Mouse (Mus musculus): ENCODE results near the gene Tmcc3.
"Not testable (repeated sequence)": the region's sequence is repeated elsewhere in the genome, so short reads cannot be mapped to it uniquely, and the experiment has no call there.

Gene Tmcc3

GRCm38 (mm10) chr10:94514506-94515178 lies 202.9 kb downstream of the Tmcc3 start:
- CTCF ChIA-PET: no interaction called here

DNA sequence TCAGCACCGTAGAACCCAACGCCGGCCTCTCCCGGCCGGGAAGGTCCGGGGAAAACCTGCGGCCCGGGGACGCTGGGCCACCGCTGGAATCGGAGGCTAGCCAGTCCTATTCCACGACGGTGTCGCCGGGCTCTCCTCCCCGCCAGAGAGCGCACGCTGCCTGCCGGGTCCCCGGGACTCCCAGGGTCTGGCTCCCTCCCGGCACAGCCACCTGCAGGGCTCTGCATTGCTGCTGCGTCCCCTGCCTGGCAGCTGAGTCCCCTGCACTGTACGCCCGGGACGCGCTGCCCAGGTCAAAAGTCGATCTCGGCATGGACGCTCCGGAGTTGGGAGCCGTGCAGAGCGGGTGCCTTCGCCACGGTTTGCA lies 203.4 kb downstream of the Tmcc3 start:
- CTCF ChIA-PET: interaction anchor here (0.5 to 0.6 kb wide), 2 partner anchors 47 to 116 kb away, joined by 3 to 5 read pairs; no protein-coding TSS in a partner anchor

DNA sequence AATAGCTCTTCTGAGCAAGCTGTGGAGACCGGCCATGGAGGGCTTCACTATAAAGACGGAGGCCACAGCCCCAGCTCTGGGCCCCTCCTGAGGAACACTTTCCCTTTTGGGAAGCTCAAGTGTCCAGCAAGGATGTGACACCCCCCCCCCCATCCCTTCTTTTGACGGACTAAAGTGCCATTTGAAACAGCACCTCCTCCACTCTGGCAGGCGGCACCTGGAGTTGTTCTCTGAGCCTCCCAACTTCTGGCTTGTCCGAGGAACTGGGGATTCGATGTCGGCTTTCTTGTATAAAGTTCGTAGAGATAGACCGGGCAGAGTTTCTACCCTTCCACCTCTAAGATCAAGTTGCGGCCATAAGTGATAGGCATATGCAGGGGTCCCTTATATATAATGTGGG lies 203.8 kb downstream of the Tmcc3 start:
- CTCF ChIA-PET: interaction anchor here (0.5 to 0.6 kb wide), 2 partner anchors 47 to 116 kb away, joined by 3 to 5 read pairs; no protein-coding TSS in a partner anchor

DNA sequence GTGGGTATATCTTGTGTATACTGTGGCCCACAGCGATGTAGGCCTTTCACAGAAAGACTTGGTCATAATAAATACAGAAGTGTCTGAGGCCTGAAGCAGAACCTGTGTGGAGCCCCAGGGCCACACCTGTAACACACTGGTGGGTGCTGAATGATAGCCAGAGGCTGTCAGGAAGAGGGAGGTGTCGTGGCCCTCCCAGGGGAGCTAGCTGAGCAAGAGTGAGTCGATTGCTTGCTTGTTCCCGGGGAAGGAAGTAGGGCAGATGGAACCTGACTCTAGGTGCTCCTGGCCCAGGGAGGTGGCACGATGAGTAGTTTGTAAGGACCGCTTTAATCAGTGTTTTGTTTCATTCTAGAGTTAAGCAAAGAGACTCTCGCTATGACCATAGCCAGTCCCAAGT lies 208.1 kb downstream of the Tmcc3 start:
- CTCF ChIA-PET: no interaction called here

GRCm38 (mm10) chr10:94520306-94521106 lies 208.8 kb downstream of the Tmcc3 start:
- CTCF ChIA-PET: interaction anchor here (0.7 kb wide), 1 partner anchor 309 kb away, joined by 3 read pairs; no protein-coding TSS in a partner anchor

DNA sequence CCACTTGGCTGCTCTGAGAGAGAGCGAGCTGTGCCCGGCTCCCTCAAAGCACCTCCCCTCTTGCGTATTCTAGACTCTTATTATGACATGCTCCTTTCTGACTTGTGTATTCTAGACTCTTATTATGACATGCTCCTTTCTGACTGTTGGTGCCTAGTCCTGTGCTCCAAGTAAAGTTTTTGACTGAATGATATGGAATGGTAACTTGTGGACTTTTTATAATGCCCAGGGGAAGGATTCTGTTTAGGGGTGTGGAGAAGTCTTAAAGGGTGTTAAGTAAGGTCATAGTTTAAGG lies 209.3 kb downstream of the Tmcc3 start:
- CTCF ChIA-PET: no interaction called here

DNA sequence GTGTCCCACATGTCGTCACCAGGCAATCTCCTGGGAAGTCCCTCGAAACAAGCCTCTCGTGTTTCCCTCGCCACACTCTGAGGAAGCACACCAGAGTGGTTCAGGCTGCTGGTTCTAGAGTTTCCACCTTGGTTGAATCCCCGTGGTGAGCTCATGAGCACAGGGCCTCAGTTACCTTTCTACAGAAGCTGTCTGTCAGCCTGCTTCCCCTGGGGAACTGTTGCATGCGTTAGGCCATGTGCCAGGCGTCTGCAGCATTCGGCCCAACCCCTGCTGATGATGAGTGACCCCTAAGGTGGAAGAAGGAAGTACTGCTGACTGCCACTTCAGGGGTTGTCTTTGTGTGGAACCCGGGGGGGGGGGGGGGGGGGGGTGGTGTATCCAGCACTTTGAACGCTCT lies 210.0 kb downstream of the Tmcc3 start:
- CTCF ChIA-PET: no interaction called here

DNA sequence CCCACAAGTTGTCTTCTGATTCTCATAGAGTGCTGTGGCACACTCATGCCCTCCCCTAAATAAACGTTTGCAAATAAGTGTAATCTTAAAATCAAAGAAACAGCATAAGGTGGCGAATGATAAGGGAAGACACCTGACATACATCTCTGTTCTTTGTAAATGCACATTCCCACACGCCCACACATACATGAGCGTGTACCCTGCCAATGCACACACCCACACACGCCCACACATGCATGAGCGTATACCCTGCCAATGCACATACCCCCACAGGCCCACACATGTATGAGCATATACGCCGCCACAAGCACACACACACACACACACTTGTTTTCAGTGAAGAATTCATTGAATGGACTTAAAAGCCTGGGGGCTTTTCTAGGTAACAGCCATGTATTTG lies 211.5 kb downstream of the Tmcc3 start:
- CTCF ChIA-PET: no interaction called here

GRCm38 (mm10) chr10:94523711-94524156 lies 212.0 kb downstream of the Tmcc3 start:
- CTCF ChIA-PET: no interaction called here

- CTCF ChIA-PET: no interaction called here
These were observed 213.2 kb downstream of the Tmcc3 start for GRCm38 (mm10) chr10:94524966-94525365.

DNA sequence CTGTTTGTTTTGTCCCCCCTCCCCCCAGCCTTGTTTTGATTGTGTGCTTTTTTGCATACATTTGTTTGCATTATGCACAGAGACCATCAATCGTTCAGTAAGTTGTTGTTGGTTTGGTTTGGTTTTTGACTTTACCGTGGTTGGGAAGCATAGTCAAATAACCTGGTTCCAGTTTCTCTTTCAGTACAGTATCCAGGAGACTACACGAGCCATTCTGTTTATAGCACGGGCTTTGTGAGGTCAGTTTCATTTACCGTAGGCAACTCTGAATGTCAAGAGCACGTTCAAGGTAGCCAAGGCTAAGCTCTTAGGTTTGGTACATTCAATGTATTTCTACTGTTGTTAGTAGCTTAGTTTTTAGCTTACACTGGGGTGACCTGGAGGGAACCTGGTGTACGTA lies 214.0 kb downstream of the Tmcc3 start:
- CTCF ChIA-PET: no interaction called here

- CTCF ChIA-PET: no interaction called here
These were observed 215.1 kb downstream of the Tmcc3 start for GRCm38 (mm10) chr10:94526834-94527233.

DNA sequence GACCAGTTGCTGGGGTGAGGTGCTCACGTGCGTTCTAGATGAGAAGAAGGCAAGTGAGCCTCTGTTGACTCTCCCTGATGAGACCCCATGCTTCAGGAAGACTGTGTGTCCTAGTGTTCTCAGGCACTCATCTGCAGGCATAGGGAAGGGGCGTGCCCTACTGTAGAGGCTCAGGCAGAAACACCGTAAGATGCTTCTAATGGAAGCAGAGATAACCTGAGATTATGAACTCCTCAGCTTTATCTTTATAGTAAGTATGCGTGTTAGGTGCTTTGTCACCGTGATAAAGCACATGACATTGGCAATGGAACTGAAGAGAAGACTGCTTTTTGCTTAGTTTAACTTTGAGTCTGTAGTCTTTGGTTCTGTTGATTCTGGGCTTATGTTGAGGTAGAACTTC lies 215.5 kb downstream of the Tmcc3 start:
- CTCF ChIA-PET: no interaction called here

- CTCF ChIA-PET: no interaction called here
These were observed 218.3 kb downstream of the Tmcc3 start for GRCm38 (mm10) chr10:94530079-94530478.

DNA sequence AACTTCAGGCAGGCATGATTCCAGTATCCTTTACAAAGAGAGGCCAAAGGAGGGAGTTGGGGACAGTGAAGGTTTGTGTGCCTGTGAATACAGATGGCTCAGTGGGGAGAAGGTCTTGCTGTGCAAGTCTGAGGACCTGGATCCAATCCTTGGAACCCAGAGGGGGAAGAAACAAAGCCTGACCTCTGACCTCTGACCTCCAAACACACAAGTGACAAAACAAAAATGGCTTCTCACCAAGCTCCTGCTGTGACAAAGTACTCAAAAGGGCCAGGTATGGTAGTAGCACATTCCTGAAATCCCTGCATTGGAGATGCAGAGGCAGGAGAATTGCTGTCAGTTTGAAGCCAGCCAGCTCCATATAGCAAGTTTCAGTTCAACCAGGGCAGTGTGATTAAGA lies 219.7 kb downstream of the Tmcc3 start:
- CTCF ChIA-PET: no interaction called here

GRCm38 (mm10) chr10:94533081-94533724 lies 221.5 kb downstream of the Tmcc3 start:
- CTCF ChIA-PET: interaction anchor here (0.7 kb wide), 1 partner anchor 984 kb away, joined by 3 read pairs; no protein-coding TSS in a partner anchor

GRCm38 (mm10) chr10:94538623-94539022 lies 226.9 kb downstream of the Tmcc3 start:
- CTCF ChIA-PET: not testable (repeated sequence)

DNA sequence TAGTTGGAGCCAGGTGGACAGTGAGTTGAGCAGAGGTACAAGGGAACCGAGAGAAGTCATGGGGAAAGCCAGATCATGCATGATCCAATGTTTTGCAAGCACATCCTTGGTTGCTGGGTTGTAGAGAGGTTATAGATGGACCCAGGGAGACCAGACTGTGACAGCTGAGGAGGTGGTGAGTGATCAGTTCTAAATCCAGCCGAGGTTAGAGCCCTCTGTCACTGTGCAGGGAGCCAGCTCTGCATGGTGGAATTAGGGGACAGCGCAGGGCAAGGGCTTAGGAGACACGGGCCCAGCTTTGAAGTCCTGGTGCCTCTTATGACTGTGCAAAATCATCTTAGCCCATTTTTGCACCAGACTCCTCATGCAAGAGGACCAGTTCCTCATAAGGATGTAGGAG lies 228.5 kb downstream of the Tmcc3 start:
- CTCF ChIA-PET: interaction anchor here (0.6 kb wide), 1 partner anchor 384 kb away, joined by 4 read pairs; no protein-coding TSS in a partner anchor

DNA sequence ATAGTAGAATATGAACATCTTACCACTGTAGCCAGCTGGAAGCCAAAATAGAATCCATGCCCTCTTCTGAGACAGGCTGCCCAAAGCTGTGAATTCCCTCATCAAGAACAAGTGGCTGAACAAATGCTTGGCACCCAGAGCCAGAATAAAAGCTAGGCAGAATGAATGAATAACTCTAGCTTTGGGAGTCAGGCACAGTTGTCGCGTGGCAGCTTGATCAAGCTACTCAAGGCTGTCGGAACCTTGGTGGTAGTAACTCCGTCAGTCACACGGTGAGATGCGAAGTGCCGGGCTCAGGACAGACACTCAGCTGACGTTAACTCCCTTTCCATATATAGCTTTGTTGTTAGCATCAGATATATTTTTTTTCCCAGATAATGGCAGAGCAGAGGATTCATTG lies 232.2 kb downstream of the Tmcc3 start:
- CTCF ChIA-PET: interaction anchor here (0.7 to 0.8 kb wide), 3 partner anchors 45 to 477 kb away, joined by 3 to 6 read pairs (median 5); no protein-coding TSS in a partner anchor

DNA sequence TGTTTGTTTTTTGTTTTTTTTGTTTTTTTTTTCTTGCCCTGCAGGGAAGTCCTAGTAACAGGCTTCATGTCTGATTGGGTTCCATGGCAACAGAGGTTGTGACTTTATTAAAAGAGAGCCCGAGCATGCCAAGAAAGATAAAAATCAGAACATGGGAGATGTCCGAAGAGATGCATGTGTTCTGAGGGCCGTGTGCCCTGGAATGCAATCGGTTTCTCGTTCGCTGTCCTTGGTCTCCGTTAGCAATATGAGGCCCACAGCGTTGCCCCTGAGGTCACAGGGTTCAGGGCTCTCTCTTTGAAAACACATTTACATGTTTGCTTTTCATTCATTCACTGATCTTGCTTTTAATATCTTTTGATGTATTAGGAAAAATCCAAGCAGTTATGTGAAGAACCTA lies 233.1 kb downstream of the Tmcc3 start:
- CTCF ChIA-PET: interaction anchor here (0.7 to 0.8 kb wide), 3 partner anchors 44 to 476 kb away, joined by 3 to 6 read pairs (median 5); no protein-coding TSS in a partner anchor

DNA sequence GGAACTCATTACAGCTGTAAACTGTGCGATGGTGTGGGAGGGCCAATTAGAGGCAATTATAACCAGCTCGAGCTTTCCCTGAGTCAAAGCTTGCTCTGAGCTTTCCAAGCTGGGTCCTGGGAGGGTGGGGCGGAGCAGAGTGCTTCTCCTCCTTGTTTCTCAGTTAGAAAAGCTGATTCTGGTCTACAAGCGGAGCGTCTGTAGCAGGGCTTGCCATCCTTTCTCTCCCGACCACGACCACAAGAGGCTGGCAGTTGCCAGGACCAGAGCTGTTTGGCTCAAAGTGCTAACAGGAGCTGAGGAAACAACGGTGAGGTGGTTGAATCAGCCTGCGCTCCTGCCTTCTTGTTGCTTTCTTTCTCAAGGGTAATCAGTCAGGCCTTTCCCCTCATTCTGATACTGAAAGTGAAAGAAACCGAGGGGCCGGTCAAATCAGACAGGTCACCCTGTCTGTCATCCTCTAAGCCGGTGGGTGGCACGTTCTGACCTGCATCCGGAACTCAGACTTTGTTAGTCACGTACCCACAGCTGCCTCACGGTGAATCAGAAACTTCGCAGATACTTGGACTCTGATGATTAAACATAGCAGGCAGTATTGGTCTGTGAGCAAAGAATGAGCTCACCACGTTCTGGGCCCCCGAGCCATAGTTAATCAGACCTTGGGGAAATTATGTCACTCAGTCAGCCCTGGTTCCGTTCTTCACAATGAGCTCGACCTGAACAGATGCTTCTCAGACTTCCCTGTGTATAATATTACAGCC lies 233.7 kb downstream of the Tmcc3 start:
- CTCF ChIA-PET: no interaction called here

- CTCF ChIA-PET: no interaction called here
These were observed 234.9 kb downstream of the Tmcc3 start for GRCm38 (mm10) chr10:94546617-94547016.
